Mouse (Mus musculus) E14TG2a.4 (cell line): ENCODE measurements around the gene Fcor.

Experiments
- CTCF ChIP-seq: conservative IDR thresholded peaks from 2 replicates; pipeline ENCODE4 v1.5.1; 2014; ENCODE audit warnings: low read length
- NANOG ChIP-seq: IDR thresholded peaks from 2 replicates; pipeline ENCODE4 v1.6.1; 2014; ENCODE audit warnings: borderline replicate concordance, low read length, mixed read lengths
- POU5F1 ChIP-seq: IDR thresholded peaks from 2 replicates; pipeline ENCODE4 v1.6.1; 2014; ENCODE audit warnings: low read length, borderline replicate concordance

DNA sequence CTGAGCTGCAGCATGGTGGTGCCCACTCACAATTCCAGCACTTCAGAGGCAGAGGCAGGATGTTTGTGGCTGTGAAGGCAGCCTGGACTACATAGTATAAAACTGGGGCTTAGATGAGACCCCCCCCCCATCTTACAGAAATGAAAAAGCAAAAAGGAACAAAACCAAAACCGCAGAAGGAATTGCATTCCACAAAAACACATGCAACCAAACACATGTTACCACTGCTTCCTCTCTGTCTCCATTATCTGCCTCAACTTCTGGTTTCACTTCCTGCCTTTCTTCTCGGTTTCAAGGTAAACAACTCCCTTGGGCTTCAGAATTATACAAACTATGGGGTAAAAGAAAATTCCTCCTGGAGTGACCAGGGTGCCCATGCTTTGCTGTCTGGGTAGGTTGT, 39.5 kb upstream of the Fcor start:
- TF ChIP-seq CTCF (no peak), POU5F1 (no peak), NANOG (no peak)
